Mouse (Mus musculus) layer of hippocampus, postnatal 10 days (tissue): Measurements from ENCODE around the gene Cox10. TPM values are rescaled to one million over a fixed set of nuclear protein-coding genes. Genes with fewer than 3 reads are reported as not detected.

Source experiments
- DNase-seq, 2 experiments: peaks; one replicate each; pipeline ENCODE4 v3.0.0; 2021; ENCODE audit warnings: low spot score in 2 of 2
- total RNA-seq, 2 experiments: library from RNA; stranded (reverse); gene quantifications; 2 replicates each; pipeline ENCODE4 v1.2.3; 2021

Cox10 gene
- total RNA-seq, 2 experiments from 2014 or later = 22.4 to 25.9 TPM

DNA sequence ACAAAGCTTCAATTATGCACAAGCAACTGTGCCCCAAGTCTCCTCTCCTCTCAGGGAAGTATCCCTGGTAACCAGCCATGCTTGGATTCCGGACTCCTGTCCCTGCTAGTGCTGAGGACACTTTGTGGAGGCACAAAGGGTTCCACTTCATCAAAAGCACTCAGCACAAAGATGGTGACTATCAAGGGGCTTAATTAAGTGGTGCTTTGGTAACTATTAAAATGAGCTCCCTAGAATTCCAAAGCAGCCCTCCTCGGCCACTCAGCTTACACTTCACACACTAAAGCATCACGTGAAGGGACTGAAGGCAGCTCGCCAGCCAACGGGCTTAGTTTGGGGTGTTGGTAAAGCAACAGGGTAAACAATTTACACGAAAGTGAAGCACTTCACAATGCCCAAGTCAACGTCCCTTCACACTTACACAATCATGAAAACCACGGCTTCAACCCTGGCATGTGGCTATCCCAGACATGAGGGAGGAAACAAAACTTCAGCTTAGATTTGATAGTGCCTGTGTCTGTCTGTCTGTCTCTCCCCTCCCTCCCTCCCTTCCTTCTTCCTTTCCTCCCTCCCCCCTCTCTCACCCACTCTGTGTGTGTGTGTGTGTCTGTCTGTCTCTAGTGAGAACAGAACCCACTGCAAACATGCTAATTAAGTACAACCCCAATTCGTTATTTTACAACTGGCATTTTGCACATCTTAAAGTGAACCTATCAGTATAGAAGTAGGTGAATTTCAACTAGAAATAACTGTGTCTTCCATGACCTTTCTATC, 27.9 kb downstream of the Cox10 start:
- DNase-seq = peak; percentile 36 to 49

DNA sequence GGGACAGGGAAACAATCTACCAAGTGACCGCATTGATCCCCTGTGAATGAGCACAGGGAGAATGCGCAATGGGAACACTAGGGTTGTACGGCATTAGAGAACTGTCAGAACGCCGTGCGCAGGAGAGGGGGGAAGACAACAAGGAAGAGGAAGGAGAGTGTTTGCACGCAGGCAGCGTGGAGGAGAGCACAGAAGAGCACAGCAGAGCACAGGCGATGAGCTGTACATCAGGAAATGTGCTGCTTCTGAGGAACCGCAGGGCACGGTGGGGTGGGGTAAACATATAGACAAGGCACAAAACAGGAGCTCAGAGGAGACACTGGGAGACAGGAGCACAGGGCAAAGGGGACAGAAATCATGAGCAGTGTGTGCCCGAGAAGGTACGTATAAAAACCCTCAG, 31.8 kb downstream of the Cox10 start:
- no peak for DNase-seq

DNA sequence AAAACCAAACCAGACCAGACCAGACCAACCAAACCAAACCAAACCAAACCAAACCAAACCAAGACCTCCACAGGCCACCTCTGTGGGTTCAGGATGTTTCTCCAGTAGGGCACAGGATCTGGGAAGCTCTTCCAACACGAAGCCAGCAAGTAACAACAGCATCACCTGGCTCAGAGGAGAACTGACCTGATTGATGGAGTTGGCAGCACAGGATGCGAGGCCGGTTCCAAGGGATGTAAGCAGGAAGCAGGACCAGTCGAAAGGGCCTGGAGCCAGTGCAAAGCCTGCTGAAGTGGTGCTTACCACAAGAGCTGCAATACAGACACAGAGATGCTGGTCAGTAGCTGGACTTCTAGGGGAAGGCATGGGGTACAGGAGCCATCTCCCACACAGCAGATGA, 34.2 kb downstream of the Cox10 start:
- no peak for DNase-seq

DNA sequence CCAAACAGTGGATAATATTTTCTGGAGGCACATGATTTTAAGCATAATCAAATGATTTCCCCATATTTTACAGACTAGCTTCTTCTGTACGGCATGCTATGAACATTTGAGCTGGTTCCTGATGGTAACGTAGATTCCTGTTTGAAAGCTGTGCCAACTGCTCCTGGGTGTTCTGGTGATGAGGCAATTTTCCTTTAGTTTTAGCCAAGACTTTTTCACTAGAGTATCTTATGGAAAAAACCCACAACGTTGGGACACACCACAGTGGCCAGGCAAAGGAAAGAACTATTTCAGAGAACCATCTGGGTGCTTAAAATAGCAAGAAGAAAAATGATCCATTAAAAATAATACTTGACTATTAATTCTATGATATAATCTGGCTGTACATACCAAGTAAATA, 35.2 kb downstream of the Cox10 start:
- DNase-seq = no peak

DNA sequence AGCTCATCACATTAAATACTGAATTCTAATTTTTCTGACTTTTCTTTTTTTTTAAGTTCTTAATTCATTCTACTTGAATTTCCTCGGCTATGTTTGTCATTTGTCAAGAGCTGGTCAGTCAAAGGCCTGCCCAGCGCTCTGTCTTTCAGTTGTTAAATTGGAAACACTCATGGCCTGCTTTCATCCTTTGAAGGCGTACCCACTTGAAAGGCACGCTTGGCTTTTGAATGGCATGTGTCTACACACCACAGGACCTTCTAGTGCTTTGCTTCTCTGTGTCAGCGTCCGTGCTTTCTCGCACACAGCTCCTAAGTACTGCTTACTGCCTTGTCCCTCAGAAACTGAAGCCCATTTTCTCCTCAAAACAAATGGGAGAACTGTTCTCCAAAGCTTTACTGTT, 38.0 kb downstream of the Cox10 start:
- no peak for DNase-seq

DNA sequence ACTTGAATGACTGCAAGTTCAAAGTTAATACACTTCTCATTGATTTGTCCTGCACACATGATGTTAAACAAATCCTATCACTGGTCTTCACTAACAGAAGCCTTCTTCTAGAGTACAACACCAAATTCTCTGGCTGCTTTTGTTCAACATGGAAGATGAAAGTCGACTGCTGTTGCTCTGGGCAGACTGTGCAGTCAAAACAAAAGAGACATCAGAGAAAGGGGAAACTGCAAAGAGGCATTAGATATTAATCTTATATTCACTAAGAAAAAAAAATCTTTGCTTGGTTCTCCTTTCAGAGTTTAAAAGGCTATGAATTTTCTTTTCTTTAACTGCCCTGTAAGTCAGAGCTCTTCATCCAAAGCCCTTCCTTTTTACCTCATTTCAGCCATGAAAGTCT, 39.7 kb downstream of the Cox10 start:
- DNase-seq = no peak

DNA sequence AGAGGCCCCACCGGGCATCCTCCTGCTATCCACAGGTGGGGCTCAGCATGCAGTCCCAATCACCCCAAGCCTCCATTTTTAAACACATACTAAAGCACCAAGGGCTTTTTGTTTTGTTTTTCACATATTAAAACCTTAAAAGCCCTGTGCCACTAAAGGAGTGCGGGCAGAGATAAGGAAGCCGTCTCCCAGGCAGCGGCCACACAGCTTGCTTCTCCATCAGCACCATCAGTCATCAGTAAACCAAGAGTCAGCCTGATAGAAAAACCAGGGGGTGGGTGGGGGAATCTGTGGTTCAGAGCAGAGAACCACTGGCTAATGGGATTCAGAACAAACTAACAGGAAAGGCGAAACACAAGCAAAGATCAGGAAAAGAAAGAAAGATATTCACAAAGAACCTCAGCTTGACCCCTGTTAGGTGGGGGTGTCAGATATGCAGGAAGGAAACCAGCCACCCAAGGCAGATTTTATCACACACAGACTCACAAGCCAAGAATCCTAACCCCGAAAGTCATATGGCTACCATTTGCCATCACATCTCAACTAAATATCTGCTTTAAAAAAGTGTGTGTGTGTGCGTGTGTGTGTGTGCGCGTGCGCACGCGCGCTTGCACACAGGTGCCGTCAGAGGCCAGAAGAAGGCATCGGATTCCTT, 41.7 kb downstream of the Cox10 start:
- no peak for DNase-seq

DNA sequence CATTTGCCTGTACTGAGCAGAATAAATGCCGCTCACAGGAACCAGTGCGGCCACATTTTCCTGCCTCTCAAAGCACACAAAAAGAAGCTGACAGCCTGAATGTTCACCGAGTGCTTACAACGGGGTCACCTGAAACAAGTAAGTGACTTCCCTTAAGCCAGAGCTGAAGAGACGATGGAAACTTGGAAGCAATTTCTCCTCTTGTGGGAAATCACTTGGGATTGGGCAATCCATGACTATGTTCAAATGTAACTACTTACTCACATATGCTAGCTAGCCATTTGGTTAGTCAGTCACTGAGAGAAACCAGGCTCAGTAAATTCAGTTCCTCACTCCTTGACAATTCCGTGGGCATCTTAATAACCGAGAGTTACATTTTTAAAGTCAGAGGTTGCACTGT, 43.0 kb downstream of the Cox10 start:
- DNase-seq = no peak

DNA sequence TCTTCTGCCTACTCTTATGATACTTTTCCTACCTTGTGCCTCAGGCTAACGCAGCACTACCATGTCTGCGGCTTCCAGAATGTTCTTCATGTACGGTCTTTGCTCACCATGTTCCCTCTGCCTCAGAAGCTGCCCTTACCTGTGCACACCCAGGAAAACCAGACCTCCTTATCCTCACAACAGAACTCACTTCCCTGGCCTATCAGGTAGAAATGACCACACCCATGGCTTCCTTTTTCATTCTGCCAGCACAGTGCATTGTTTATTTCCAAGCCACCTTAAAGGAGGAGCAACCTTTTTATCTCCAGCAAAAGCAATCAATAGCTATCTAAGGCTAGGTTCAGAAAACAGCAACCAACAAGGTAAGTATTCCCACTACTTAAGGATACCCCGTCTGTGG, 43.6 kb downstream of the Cox10 start:
- no peak for DNase-seq

DNA sequence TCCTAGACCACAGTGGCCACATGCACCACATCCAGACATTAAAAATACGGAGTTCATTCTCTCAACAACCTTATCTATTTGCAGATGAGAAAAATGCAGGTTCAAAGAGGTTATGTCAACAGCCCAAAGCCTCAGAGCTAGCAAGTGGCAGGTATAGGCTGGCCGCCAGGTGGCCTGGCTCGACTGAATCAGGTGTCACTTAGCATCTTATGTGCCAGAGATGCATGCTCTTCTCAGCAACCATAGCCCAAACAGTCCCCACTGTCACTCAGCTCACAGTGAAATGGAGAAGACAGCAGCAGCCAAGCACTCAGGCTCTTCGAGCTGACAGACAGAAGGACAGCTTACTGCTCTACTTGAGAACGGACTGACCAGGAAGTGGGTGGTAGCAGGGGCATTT, 44.6 kb downstream of the Cox10 start:
- no peak for DNase-seq

DNA sequence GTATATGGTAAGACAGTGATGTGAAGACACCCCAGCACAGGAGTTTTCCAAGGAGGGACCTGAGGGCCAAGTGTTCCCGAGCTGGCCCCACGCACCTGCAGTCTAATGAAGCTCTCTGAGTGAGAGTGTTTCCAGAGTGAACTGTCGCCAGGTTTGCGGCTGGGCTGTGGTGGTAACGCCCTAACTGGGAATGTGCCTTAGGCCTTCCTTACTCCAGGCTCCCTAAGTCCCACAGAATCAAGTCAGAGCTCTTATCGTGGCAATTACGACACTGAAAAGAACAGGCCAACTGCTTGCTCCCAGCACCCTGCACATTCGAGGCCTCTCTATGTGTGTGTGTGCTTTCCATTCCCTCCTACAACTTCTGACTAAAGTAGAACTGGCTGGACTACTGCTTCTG, 51.8 kb downstream of the Cox10 start:
- DNase-seq = no peak

DNA sequence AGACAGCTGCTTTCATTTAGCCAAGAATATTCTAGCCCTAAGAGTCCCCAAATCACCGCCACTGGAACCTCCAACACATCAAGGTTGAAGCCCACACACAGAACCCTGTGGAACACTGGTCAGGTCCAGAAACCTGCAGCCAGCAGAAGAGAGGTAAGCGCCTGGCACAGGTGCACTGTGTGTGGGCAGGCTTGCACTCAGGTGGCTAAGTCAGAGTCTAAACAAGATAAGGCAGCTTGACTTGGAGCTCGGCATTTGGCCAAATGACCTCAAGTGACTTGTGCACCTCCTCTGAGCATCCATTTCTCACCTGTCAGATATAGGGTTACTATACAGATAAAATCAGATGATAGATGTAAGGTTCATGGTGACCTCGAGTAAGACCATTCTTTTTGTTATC, 53.4 kb downstream of the Cox10 start:
- no peak for DNase-seq

DNA sequence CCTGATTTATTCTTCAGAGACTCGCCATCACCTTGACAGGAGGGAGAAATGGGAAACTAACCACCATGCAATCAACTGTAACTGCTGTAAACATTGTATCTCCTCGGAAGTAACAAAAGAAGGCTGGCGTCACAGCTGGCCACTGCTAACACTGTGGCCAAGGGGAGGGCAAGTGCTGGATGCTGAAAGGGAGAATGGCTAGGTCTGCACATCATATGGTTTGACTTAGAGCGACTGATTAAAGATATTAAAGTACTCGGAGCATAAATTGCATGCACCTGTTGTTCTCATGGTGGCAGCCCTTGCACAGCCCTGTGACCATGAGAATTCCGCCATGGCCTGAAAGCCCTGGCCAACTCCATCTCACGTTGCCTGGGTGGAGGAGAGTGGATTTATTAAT, 54.7 kb downstream of the Cox10 start:
- no peak for DNase-seq

DNA sequence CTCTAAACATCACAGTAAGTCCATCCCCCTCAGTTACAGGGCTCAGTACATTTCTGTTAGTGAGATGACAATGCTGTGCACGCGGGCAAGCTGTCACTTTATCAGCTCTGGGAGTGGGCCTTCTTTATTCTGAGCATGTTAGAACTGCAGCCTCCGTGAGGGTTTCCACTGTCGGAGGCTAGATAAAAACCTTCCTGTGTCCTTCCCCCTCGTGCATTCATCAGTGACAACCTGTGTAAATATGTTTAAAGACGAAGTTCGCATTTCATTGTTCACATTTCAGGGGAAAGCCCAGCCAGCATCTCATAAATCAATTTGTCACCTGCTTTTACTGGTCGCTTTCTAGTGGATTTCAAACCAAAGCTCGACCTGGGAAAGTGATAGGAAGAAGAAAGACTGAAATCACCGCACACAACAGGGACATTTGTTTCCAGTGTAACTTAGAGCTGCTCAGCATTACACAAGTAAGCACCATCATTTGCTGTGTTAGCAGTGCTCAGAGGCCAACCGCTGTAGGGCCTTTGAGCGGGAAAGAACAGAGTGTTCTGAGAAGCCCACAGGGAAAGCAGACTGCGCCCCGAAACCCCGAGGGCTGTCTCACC, 55.8 kb downstream of the Cox10 start:
- DNase-seq = no peak

DNA sequence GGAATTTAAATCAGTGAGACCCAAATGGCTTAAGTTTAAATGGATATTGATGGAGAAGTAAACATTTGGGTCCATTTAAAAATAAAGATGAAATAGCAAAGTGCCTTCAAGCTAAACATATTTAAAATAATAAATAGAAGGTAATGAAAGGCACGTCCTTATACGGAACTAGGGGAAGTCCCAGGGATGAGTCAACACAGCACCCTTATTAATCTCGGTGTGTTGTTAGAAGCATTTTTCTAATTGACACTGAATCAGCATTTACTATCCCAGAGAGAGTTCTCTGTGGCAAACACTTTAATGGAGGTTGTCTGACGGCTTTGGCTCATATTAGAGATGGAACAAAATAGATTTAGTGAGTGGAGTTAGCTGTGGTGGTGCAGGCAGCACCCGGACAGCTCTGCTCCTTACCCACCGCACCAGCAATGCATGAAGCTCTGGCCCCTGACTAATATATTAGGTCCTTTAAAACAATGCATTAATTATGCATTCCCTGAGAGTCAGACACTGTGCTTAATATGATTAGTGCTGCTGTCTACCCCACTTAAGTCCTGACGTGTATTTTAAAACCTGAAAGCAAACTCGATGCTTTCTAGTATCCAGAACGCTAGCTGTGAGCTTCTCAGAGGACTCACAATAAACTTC, 56.7 kb downstream of the Cox10 start:
- no peak for DNase-seq

DNA sequence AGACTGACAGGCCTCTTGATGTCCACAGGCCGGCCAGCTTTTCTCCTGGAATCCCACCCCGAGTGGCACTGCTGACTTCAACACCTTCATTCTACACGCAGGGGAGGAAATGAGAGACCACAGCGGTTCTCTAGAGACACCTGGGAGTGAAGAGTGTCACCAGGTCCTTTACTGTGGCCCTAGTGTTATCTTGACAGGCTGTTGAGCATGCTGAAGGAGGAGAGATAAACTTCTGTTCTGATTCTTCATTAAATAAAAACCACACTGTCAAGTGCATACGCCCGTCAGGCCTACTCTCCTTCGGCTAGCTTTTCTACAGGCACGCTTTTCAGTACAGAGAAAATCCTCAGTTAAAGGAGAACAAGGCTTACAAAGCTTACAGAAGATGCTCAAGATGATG, 60.0 kb downstream of the Cox10 start:
- DNase-seq = no peak

DNA sequence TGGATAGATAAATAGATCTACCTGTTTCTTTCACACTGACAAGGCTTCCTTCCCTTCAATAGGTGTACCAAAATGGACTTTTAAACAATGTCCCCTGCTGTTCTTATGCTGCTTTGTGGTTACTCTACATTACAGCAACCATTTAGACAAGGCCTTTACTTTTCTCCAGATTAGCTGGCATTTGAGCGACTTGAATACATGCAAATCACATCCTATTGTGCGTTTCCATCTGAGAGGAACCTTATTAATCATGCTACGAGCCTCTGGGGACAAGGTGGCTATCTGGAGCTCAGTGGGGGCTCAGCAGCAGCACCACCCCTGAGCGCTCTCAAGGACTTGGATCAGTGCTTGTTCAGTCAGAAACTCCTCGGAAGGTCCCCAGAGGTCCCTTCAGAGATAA, 61.1 kb downstream of the Cox10 start:
- no peak for DNase-seq

DNA sequence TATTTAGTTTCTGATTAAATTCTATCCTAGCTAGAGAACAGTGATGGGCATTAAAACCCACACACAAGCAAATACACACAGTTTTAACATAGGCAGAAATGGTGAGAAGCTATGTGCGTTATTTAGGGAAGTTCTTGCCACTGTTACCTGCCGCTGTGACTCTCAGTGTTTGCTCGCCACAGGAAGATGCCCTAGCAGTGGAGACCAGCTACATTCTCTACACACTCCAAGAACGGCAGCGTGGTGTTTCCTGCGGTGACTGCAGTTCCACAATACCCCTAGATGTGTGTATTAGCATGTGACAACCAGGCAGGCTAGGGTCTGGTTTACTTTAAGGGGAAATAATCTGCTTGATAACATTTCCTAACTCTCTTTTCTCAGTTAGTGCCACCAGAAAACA, 64.0 kb downstream of the Cox10 start:
- no peak for DNase-seq

DNA sequence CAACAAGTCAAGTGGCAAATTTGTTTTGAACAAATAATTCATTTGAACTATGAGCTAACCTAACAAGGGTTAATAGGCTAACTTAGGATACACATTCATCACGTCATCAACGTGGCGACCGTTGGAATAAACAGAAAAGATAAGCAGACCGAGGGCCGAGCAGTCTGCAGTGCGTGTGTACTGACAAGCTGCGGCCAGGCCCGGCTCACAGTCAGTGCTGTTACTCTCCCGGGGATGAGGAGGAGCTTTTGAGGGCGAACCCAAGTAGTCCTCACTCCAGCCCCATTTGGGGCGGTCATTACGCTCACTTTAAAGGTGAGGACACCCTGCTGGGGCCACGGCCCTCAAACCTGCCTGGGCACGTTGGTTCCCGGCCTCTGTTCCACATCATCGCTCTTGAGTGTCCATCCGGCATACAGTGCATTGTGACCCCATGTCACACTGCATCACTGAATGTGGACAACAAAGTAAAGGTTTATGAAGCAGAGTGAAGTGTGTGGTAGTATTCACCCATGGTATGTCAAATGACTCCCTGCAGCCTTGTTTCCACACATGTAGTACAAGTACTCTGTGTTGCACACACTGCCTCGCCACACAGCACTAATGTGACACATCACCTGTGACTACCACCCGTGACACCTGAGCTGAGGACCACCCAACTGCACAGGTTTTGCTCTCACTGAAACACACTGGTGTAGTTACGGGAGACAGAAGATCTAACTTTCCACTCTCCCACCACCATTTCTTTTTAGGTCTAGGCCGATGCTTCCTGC, 68.4 kb downstream of the Cox10 start:
- DNase-seq = no peak

DNA sequence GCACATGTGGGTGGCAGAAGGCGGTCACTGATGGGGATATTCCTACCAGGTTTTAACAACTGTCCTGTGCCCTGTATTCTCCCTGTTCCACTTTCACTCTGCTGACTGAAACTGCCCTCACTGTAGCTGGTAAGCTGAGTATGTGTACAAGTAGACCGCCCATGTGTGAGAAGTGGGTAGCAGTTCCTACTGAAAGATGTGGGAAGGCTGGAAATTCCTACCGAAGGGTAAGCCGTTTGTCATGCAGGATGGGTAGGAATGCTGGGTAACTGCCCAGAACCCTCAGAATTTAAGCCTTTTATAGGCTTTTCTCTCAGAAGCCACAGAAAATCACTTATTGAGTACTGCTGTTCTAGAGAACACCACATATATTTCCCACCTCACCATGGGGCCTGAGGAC, 75.1 kb downstream of the Cox10 start:
- no peak for DNase-seq

DNA sequence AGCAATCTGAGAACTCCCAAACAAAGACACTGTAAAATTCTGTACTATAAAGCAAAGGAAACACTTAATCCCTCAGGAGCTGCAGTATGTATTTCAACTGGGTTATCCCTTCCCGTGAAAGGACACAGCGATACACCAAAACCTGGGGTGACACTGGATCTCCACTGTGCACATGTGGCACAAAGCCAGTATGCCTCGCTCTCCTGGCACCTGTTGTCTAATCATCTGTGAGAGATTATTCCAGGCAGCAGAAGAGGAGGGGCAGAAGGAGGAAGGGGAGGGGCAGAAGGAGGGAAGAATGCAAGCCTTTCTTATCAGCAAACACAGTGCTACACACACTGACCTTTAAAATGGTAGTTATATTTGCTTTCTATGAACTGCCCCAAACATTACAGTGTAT, 75.8 kb downstream of the Cox10 start:
- DNase-seq = no peak

DNA sequence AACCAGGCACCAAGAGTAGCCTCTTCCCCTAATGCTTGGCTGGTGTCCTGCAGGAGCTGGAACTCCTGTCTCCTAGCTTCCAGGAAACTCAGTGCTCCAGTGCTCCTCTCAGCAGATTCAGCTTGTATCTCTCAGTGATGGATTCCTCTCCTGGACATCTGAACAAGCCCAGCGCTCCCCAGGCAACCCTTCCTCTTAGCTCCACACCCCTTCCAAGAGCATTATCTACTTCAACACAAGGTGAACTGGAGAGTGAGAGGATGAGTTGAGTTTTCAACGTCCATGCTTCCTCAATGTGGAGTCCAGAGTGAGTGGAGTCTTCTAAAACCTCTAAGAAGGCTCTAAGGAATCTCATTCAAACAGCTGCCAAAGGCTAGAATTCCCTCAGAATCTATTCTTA, 76.6 kb downstream of the Cox10 start:
- no peak for DNase-seq
